Mouse (Mus musculus): ENCODE data around the gene Lnpk. TPM values are rescaled to one million over a fixed set of nuclear protein-coding genes. Genes with fewer than 3 reads are reported as not detected.

Lnpk gene
- 42.9 and 45.2 TPM in 2 replicates for polyA plus RNA-seq (2015; fragmentation: Nextera tagmentation; extraction: Ambion mirVana)

- under 1% methylated on average over 27 of the region's 34 CpGs for WGBS
- Histone ChIP-seq H3K4me1 (ENCODE audit: control insufficient read depth, insufficient read depth, low read depth, low read length) (peaks cover 11% of the 10 kb centered on the region), H3K4me2 (ENCODE audit: low read length) (peak within 1 kb of the TSS; percentile 64), H3K27me3 (replicated peaks; ENCODE audit: control insufficient read depth, insufficient read depth, low read length) (no peaks in the 10 kb centered on the region), H3K9me3 (ENCODE audit: control insufficient read depth, low read length) (no peaks in the 10 kb centered on the region), H3K9ac (ENCODE audit: low read depth, low read length) (peak within 1 kb of the TSS; percentile 96), H3K27ac (ENCODE audit: low read depth, low read length) (peak within 1 kb of the TSS; percentile 83), H3K36me3 (ENCODE audit: control insufficient read depth, insufficient read depth, low read length) (no peaks in the 10 kb centered on the region), H3K4me3 (ENCODE audit: low read length) (peak within 1 kb of the TSS; percentile 99)
- ATAC-seq, result peak; percentile 99
Measured at GRCm38 (mm10) chr2:74578843-74579489, at the start of gene Lnpk. TSS of gene Lnpk (minus strand) at chr2:74579435.

GRCm38 (mm10) chr2:74620368-74620767, 41.1 kb upstream of the Lnpk start:
- H3K4me3 ChIP-seq (ENCODE audit: low read length), result no peak overlapping the region
- no peak for ATAC-seq
- H3K4me1 ChIP-seq (ENCODE audit: control insufficient read depth, insufficient read depth, low read depth, low read length), result no peaks in the 10 kb centered on the region
- WGBS, result 91% methylated on average over 10 of the region's 10 CpGs
- no peaks in the 10 kb centered on the region for H3K9me3 ChIP-seq (ENCODE audit: control insufficient read depth, low read length)
- no peak overlapping the region for H3K27ac ChIP-seq (ENCODE audit: low read depth, low read length)
- H3K9ac ChIP-seq (ENCODE audit: low read depth, low read length), result no peak overlapping the region
- H3K36me3 ChIP-seq (ENCODE audit: control insufficient read depth, insufficient read depth, low read length), result no peaks in the 10 kb centered on the region
- H3K4me2 ChIP-seq (ENCODE audit: low read length), result no peak overlapping the region
- H3K27me3 ChIP-seq (replicated peaks; ENCODE audit: control insufficient read depth, insufficient read depth, low read length), result no peaks in the 10 kb centered on the region

GRCm38 (mm10) chr2:74619676-74620246, 40.5 kb upstream of the Lnpk start:
- Histone ChIP-seq H3K36me3 (ENCODE audit: control insufficient read depth, insufficient read depth, low read length) (no peaks in the 10 kb centered on the region), H3K9ac (ENCODE audit: low read depth, low read length) (no peak overlapping the region), H3K4me3 (ENCODE audit: low read length) (no peak overlapping the region), H3K4me1 (ENCODE audit: control insufficient read depth, insufficient read depth, low read depth, low read length) (no peaks in the 10 kb centered on the region), H3K27me3 (replicated peaks; ENCODE audit: control insufficient read depth, insufficient read depth, low read length) (no peaks in the 10 kb centered on the region), H3K9me3 (ENCODE audit: control insufficient read depth, low read length) (no peaks in the 10 kb centered on the region), H3K4me2 (ENCODE audit: low read length) (no peak overlapping the region), H3K27ac (ENCODE audit: low read depth, low read length) (no peak overlapping the region)
- no peak for ATAC-seq
- 85% methylated on average over 3 of the region's 3 CpGs for WGBS

- WGBS, result 86% methylated on average over 9 of the region's 9 CpGs
- Histone ChIP-seq H3K4me3 (ENCODE audit: low read length) (no peak overlapping the region), H3K9ac (ENCODE audit: low read depth, low read length) (no peak overlapping the region), H3K4me2 (ENCODE audit: low read length) (no peak overlapping the region), H3K27ac (ENCODE audit: low read depth, low read length) (no peak overlapping the region), H3K4me1 (ENCODE audit: control insufficient read depth, insufficient read depth, low read depth, low read length) (no peaks in the 10 kb centered on the region), H3K36me3 (ENCODE audit: control insufficient read depth, insufficient read depth, low read length) (no peaks in the 10 kb centered on the region), H3K9me3 (ENCODE audit: control insufficient read depth, low read length) (no peaks in the 10 kb centered on the region), H3K27me3 (replicated peaks; ENCODE audit: control insufficient read depth, insufficient read depth, low read length) (no peaks in the 10 kb centered on the region)
- ATAC-seq, result no peak
Measured at GRCm38 (mm10) chr2:74617706-74618105, 38.5 kb upstream of the Lnpk start.

- no peak overlapping the region for H3K9ac ChIP-seq (ENCODE audit: low read depth, low read length)
- WGBS, result 75% methylated on average over 4 of the region's 4 CpGs
- no peak overlapping the region for H3K4me3 ChIP-seq (ENCODE audit: low read length)
- no peak for ATAC-seq
- no peak overlapping the region for H3K4me2 ChIP-seq (ENCODE audit: low read length)
- no peaks in the 10 kb centered on the region for H3K36me3 ChIP-seq (ENCODE audit: control insufficient read depth, insufficient read depth, low read length)
- no peak overlapping the region for H3K27ac ChIP-seq (ENCODE audit: low read depth, low read length)
- no peaks in the 10 kb centered on the region for H3K4me1 ChIP-seq (ENCODE audit: control insufficient read depth, insufficient read depth, low read depth, low read length)
- H3K27me3 ChIP-seq (replicated peaks; ENCODE audit: control insufficient read depth, insufficient read depth, low read length), result no peaks in the 10 kb centered on the region
- H3K9me3 ChIP-seq (ENCODE audit: control insufficient read depth, low read length), result no peaks in the 10 kb centered on the region
Measured at GRCm38 (mm10) chr2:74611406-74611805, 32.2 kb upstream of the Lnpk start.

GRCm38 (mm10) chr2:74609350-74609749, 30.1 kb upstream of the Lnpk start:
- H3K4me3 ChIP-seq (ENCODE audit: low read length), result no peak overlapping the region
- H3K27ac ChIP-seq (ENCODE audit: low read depth, low read length), result no peak overlapping the region

GRCm38 (mm10) chr2:74606087-74606760, 27.0 kb upstream of the Lnpk start:
- H3K27me3 ChIP-seq (replicated peaks; ENCODE audit: control insufficient read depth, insufficient read depth, low read length), result no peaks in the 10 kb centered on the region
- no peak for ATAC-seq
- H3K4me2 ChIP-seq (ENCODE audit: low read length), result no peak overlapping the region
- no peak overlapping the region for H3K9ac ChIP-seq (ENCODE audit: low read depth, low read length)
- H3K9me3 ChIP-seq (ENCODE audit: control insufficient read depth, low read length), result no peaks in the 10 kb centered on the region
- H3K27ac ChIP-seq (ENCODE audit: low read depth, low read length), result no peak overlapping the region
- no peak overlapping the region for H3K4me3 ChIP-seq (ENCODE audit: low read length)
- H3K36me3 ChIP-seq (ENCODE audit: control insufficient read depth, insufficient read depth, low read length), result no peaks in the 10 kb centered on the region
- WGBS, result 86% methylated on average over 5 of the region's 5 CpGs
- no peaks in the 10 kb centered on the region for H3K4me1 ChIP-seq (ENCODE audit: control insufficient read depth, insufficient read depth, low read depth, low read length)

More at GRCm38 (mm10) chr2:74609350-74609749, 30.1 kb upstream of the Lnpk start:
- H3K4me2 ChIP-seq (ENCODE audit: low read length), result no peak overlapping the region
- H3K9ac ChIP-seq (ENCODE audit: low read depth, low read length), result no peak overlapping the region
- no peaks in the 10 kb centered on the region for H3K36me3 ChIP-seq (ENCODE audit: control insufficient read depth, insufficient read depth, low read length)
- no peak for ATAC-seq
- H3K9me3 ChIP-seq (ENCODE audit: control insufficient read depth, low read length), result no peaks in the 10 kb centered on the region
- no peaks in the 10 kb centered on the region for H3K4me1 ChIP-seq (ENCODE audit: control insufficient read depth, insufficient read depth, low read depth, low read length)
- H3K27me3 ChIP-seq (replicated peaks; ENCODE audit: control insufficient read depth, insufficient read depth, low read length), result no peaks in the 10 kb centered on the region

GRCm38 (mm10) chr2:74604011-74604410, 24.8 kb upstream of the Lnpk start:
- no peak overlapping the region for H3K9ac ChIP-seq (ENCODE audit: low read depth, low read length)
- H3K36me3 ChIP-seq (ENCODE audit: control insufficient read depth, insufficient read depth, low read length), result no peaks in the 10 kb centered on the region
- H3K27me3 ChIP-seq (replicated peaks; ENCODE audit: control insufficient read depth, insufficient read depth, low read length), result no peaks in the 10 kb centered on the region
- ATAC-seq, result no peak
- no peak overlapping the region for H3K4me2 ChIP-seq (ENCODE audit: low read length)
- 21% methylated on average over 3 of the region's 3 CpGs for WGBS
- no peaks in the 10 kb centered on the region for H3K9me3 ChIP-seq (ENCODE audit: control insufficient read depth, low read length)
- H3K27ac ChIP-seq (ENCODE audit: low read depth, low read length), result no peak overlapping the region
- no peak overlapping the region for H3K4me3 ChIP-seq (ENCODE audit: low read length)
- H3K4me1 ChIP-seq (ENCODE audit: control insufficient read depth, insufficient read depth, low read depth, low read length), result no peaks in the 10 kb centered on the region

GRCm38 (mm10) chr2:74602483-74602882, 23.2 kb upstream of the Lnpk start:
- WGBS, result 89% methylated on average over 5 of the region's 5 CpGs
- no peaks in the 10 kb centered on the region for H3K27me3 ChIP-seq (replicated peaks; ENCODE audit: control insufficient read depth, insufficient read depth, low read length)
- no peak for ATAC-seq
- H3K9me3 ChIP-seq (ENCODE audit: control insufficient read depth, low read length), result no peaks in the 10 kb centered on the region
- no peak overlapping the region for H3K27ac ChIP-seq (ENCODE audit: low read depth, low read length)
- no peak overlapping the region for H3K9ac ChIP-seq (ENCODE audit: low read depth, low read length)
- no peaks in the 10 kb centered on the region for H3K36me3 ChIP-seq (ENCODE audit: control insufficient read depth, insufficient read depth, low read length)
- no peak overlapping the region for H3K4me2 ChIP-seq (ENCODE audit: low read length)
- no peaks in the 10 kb centered on the region for H3K4me1 ChIP-seq (ENCODE audit: control insufficient read depth, insufficient read depth, low read depth, low read length)
- no peak overlapping the region for H3K4me3 ChIP-seq (ENCODE audit: low read length)
